Mouse (Mus musculus) hematopoietic stem cell, adult 5-6 weeks (primary cell): ENCODE results near the gene Mus81. TPM values are rescaled to one million over a fixed set of nuclear protein-coding genes. Genes with fewer than 3 reads are reported as not detected.

ENCODE experiments used
- total RNA-seq: library from RNA; stranded (forward); fragments of 172-1452, 232-1000 nt; gene quantifications from 2 replicates; pipeline ENCODE4 v1.2.3, GENCODE M21; 2017

The Mus81 gene
- total RNA-seq, 1 experiment from 2014 or later = 7.9 TPM

Other genes with a start within 250 kb of the Mus81 start
- gene Pacs1, start 215.3 kb downstream of the Mus81 start, total RNA-seq = 17.3 and 23.4 TPM in 2 replicates
- gene Sf3b2, start 192.9 kb downstream of the Mus81 start, total RNA-seq = 262 and 325 TPM in 2 replicates
- gene Gal3st3, start 190.1 kb downstream of the Mus81 start, total RNA-seq = not detected in 2 replicates
- not detected in 2 replicates for gene Catsper1, start 152.7 kb downstream of the Mus81 start, total RNA-seq
- gene Cst6, start 138.8 kb downstream of the Mus81 start, total RNA-seq = 0.45 TPM in 1 of 2 replicates, not detected in the other
- 38.1 and 49.7 TPM in 2 replicates for gene Eif1ad, start 121.7 kb downstream of the Mus81 start, total RNA-seq
- gene Banf1, start 121.2 kb downstream of the Mus81 start, total RNA-seq = 43.0 and 51.5 TPM in 2 replicates
- 75.2 and 88.4 TPM in 2 replicates for gene Sart1, start 99.7 kb downstream of the Mus81 start, total RNA-seq
- gene Tsga10ip, start 85.9 kb downstream of the Mus81 start, total RNA-seq = 0.30 TPM in 1 of 2 replicates, not detected in the other
- 107 and 122 TPM in 2 replicates for gene Drap1, start 63.4 kb downstream of the Mus81 start, total RNA-seq
- 14.3 and 15.6 TPM in 2 replicates for gene AI837181, start 63.3 kb downstream of the Mus81 start, total RNA-seq
- 1.3 and 4.2 TPM in 2 replicates for gene Fosl1, start 40.9 kb downstream of the Mus81 start, total RNA-seq
- 2.3 and 4.1 TPM in 2 replicates for gene Ccdc85b, start 30.5 kb downstream of the Mus81 start, total RNA-seq
- 128 and 159 TPM in 2 replicates for gene Fibp, start 27.8 kb downstream of the Mus81 start, total RNA-seq
- gene Ctsw, start 19.9 kb downstream of the Mus81 start, total RNA-seq = 8.1 and 20.7 TPM in 2 replicates
- 1.2 TPM in 1 of 2 replicates, not detected in the other for gene Efemp2, start 14.4 kb downstream of the Mus81 start, total RNA-seq
- gene Cfl1, start 2.1 kb upstream of the Mus81 start, total RNA-seq = 878 and 953 TPM in 2 replicates
- 0.69 and 2.8 TPM in 2 replicates for gene 1700020D05Rik, start 15.4 kb upstream of the Mus81 start, total RNA-seq
- 3.2 and 4.4 TPM in 2 replicates for gene Snx32, start 22.1 kb upstream of the Mus81 start, total RNA-seq
- not detected in 2 replicates for gene Ovol1, start 72.2 kb upstream of the Mus81 start, total RNA-seq
- 6.5 and 6.8 TPM in 2 replicates for gene Ap5b1, start 79.6 kb upstream of the Mus81 start, total RNA-seq
- gene Rnaseh2c, start 113.5 kb upstream of the Mus81 start, total RNA-seq = 47.9 and 73.0 TPM in 2 replicates
- gene Kat5, start 121.8 kb upstream of the Mus81 start, total RNA-seq = 67.9 and 88.5 TPM in 2 replicates
- gene Rela, start 149.1 kb upstream of the Mus81 start, total RNA-seq = 44.7 and 74.6 TPM in 2 replicates
- 33.0 and 33.8 TPM in 2 replicates for gene Sipa1, start 175.3 kb upstream of the Mus81 start, total RNA-seq
- 23.9 and 34.3 TPM in 2 replicates for gene Map3k11, start 200.3 kb upstream of the Mus81 start, total RNA-seq
- 21.0 and 21.2 TPM in 2 replicates for gene Pcnx3, start 200.5 kb upstream of the Mus81 start, total RNA-seq
- 0.75 TPM in 1 of 2 replicates, not detected in the other for gene Kcnk7, start 216.0 kb upstream of the Mus81 start, total RNA-seq
- 29.5 and 51.2 TPM in 2 replicates for gene Ehbp1l1, start 237.9 kb upstream of the Mus81 start, total RNA-seq
- 22.8 and 27.0 TPM in 2 replicates for gene Fam89b, start 241.3 kb upstream of the Mus81 start, total RNA-seq